Mouse (Mus musculus) adrenal gland, postnatal 14 days (tissue): ENCODE results near the gene Pon3. TPM values are rescaled to one million over a fixed set of nuclear protein-coding genes. Genes with fewer than 3 reads are reported as not detected.
"Not testable (repeated sequence)": the region's sequence is repeated elsewhere in the genome, so short reads cannot be mapped to it uniquely, and the experiment has no call there.

Source experiments
- DNase-seq: peaks from one replicate; pipeline ENCODE4 v3.0.0; 2021; ENCODE audit warnings: mixed read lengths
- total RNA-seq: library from RNA; stranded (reverse); gene quantifications from 2 replicates; pipeline ENCODE4 v1.2.3, GENCODE M21; 2021

Gene Pon3
- total RNA-seq, 1 experiment from 2014 or later: 118 TPM

DNA sequence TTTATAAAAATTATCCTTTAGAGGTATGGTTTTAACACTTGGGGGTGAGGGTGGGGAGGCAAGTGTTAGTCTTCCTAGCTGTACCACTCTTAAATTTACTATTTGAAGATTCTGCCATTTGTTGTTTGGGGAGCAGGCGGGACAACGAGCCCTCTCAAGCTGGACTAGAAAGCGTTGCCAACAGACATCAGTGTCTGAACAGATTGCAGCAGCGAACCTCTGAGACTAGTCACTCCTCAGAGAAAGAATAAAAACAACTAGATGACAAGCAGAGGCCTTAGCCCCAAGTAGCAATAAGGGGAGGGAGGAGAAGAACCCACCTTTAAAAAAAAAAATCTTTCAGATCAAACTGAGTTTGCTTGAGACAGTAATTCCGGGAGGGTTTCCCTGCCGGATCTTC lies 795 bp downstream of the Pon3 start:
- peak; percentile 12 for DNase-seq

DNA sequence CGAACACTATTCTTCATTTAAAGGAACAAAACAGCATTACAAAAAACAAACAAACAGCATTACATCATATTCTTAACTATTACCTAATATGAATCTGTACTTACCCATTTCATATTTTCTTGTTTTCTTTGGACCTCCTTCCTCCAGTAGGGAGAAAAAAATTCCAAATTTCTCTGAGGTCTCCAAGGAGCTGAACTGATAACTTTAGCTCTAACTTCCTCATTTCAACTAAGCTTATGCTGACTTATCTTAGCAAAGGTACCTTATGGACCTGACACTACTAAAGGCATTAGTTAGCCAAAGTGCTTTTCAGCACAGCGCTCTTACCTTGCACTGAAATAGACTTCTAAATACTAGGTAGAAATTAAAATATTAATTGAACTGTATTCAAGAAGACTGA lies 1.2 kb downstream of the Pon3 start:
- DNase-seq: no peak

DNA sequence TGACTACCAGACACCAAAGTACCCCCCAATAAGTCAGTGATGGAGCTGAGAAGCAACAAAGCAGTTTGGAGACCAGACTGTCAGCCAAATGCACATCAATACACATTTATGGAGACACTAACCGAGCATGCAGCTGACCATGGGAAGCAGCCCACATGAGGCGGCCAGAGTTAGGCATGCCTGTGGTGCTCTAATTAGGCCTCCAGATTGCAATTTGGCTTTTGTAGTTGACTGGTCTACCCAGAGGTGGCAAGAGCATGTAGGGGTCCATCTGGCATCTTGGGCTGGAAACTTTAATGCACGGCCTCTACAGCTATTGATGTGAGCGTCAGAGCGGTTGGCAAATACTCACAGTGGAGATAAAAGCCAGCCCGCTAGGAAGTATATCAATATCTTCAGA lies 10.2 kb downstream of the Pon3 start:
- no peak for DNase-seq

DNA sequence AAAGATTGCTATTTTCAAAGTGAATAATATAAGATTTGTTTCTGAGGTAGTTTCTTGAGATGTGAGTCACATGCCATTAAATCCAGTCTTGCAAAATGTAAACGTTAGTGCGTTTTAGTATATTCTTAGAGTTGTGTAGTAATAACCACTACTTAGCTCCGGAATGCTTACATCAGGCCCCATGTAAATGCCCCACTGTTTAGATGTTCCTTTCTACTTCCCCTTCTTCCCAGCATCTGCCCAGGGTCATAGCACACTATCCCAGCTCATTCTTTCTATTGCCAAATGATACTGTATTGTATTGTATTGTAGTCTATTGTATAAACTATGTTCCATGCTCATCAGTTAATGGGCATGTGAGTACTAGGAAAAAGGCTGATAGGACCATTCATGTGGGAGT lies 17.3 kb downstream of the Pon3 start:
- no peak for DNase-seq

DNA sequence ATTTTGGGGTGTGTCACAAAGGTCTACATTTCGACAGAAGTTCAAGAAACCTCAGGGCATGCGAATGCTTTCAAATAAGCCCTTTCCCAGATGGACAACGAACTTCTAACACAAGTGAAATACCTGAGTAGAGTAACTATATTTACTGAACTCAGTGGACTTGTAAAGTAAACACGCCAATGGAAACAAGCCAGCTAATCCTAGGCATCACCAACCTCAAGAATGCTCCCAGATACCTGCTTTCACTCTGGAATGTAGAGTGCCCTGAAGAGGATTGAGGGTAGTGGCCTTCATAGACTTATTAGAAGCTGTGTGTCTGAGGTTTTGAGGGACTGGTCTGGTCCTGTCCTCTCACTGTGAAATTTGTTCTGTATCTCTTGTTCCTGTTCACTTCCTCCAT lies 18.6 kb downstream of the Pon3 start:
- no peak for DNase-seq

DNA sequence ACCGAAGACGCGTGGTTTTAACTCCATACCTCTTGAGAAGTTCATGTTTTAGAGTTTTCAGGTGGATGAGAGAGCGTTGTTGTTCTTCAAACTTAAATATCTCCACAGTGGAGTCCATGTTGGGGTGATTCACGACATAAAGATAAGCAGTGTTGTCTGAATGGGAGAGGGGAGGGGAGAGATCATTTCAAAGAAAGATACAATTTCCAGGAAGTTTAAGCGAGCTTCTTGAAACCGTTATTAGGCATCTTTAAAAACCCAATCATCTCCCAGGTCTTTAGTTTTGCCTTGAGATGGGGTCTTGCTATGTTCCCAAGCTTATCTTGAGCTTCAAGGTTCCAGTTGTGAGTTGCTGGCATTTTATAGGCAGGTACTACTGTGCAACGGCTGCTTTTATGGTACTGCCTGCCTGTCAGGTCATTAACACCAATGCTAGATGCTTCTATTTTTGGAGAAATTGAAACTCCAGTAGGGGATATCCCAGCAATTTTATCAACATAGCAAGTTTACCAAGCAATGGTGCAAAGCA lies 19.2 kb downstream of the Pon3 start:
- DNase-seq: no peak

DNA sequence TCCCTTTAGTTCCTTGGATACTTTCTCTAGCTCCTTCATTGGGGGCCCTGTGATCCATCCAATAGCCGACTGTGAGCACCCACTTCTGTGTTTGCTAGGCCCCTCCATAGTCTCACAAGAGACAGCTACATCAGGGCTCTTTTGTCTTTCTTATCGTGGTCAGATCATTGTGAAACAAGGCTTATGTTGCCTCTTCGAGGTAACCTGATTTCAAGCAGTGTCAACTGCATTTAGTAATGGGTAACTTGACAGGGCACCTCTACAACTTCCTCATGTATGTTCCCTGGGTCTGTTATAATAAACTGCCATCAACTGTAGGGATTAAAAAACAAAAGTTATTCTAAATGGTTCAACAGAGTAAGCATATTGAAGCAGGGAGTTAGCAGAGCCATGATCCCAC lies 21.5 kb downstream of the Pon3 start:
- no peak for DNase-seq

DNA sequence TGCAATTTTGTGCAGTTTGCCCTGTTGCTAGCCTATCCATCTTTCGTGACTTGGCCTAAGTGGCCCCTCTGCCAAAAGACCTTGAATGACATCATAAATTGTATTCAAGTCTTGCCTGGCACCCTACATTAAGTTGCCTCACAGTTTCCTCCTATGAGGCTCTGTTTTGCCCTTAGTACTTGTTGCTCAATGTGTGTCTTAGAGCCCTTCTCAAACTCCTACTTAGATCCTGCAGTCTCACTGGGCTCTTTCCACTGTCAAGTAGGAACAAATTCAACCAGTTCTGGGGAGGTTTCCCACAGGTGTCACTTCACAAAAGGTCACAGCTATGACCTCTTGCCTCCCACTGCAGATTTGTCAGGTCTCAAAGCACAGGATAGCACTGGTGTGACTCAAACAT lies 22.3 kb downstream of the Pon3 start:
- peak; percentile 63 for DNase-seq

DNA sequence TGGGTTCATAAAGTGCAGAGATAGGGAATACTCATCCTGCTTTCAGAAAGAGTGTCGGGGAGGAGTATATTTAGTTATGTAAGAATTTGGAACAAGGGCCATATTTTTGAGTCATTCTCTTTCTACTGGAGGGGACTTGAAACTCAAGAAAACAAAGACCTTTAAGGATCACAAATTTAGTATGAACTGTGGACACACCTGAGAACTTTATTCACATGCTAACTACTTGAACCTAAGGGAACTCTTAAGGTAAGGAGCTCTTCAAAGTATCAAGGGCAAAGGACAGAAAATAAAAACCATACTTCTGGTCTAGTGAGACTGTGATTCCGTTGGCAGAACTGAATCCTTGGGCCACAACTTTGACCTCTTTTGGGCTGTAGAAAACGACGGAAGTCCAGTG lies 24.1 kb downstream of the Pon3 start:
- no peak for DNase-seq

DNA sequence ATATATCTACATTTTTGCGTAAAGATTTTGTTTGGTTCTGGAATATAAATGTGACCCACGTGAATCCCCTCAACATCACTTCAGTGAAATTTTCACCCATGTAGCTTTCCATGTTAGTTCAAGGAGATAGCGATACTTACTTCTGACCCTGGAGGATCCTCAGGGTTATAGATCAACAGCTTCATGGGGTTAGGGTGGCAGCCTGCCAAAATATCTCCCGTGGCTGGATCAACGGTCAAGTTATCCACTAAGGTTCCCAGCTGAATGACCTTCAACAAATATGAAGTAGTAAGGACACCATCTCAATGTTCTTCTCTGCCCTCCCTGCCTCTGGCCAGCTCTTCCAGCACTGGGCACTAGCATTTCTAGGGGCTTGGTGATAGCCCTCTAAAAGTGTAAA lies 25.8 kb downstream of the Pon3 start:
- peak; percentile 24 for DNase-seq

DNA sequence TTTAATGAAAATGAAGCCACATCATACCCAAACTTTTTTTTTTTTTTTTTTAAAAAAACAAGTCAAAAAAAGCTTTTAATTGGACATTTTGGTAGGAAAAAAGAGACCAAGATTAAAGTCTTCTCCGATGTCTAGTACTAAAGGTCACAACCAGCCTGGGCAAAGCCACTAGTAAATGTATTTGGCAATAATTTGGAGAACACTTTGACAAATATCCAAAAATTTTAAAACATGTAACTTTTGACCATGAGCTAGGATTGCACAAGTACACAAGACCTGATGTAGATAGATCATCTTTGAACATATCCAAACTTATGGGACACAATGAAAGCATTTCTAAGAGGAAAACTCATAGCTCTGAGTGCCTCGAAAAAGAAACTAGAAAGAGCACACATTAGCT lies 32.5 kb downstream of the Pon3 start:
- not testable (repeated sequence) for DNase-seq

DNA sequence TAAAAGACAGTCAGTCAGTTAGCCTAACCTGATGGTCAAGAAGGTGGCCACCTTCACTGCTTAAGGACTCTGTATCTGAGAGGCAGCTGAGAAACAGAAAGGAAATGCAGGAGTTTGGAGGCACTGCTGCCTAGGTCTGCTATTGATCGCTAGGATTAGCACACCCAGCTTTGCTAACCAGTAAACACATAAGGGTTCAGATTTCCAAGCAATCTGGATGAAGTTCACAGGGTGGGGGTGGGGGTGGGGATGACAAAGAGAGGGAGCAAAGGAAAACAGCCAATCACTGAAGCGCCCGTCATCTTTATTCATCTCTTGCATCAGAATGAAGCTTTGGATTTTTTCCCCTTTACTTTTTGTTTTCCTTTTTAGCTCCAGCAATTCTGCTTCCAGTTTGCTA lies 34.0 kb downstream of the Pon3 start:
- DNase-seq: no peak

DNA sequence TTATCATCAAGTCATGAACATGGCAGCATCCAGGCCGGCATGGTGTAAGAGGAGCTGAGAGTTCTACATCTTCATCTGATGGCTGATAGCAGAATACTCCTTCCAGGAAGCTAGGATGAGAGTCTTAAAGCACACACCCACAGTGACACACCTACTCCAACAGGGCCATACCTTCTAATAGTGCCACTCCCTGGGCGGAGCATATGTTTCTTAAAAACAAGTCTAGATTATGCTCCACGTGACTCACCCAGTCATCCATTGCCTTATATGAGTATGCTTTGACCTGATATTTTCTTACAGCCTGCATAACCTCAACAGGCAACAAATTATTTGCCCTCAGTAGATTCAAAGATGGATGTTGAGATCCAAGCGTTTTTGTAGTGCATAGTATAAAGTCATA lies 37.9 kb downstream of the Pon3 start:
- no peak for DNase-seq

DNA sequence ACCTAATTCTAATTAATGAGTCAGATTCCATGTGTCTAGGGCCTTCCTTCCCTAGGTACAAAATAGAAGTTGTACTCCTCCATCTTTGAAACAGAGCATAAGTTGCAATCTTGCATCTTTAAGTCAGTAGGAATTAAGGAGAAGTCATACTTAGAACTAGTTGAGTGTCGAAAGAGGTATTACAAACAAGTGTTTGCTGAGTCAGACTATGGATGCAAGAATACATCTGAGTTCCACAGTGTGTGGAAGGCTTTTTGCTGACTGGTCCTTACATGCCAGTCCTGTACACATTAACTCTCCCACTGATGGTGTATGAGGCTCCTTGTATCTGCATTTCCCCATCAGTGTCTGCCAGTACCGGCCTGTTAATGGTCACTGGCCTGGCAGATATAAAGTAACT lies 48.3 kb downstream of the Pon3 start:
- DNase-seq: no peak

DNA sequence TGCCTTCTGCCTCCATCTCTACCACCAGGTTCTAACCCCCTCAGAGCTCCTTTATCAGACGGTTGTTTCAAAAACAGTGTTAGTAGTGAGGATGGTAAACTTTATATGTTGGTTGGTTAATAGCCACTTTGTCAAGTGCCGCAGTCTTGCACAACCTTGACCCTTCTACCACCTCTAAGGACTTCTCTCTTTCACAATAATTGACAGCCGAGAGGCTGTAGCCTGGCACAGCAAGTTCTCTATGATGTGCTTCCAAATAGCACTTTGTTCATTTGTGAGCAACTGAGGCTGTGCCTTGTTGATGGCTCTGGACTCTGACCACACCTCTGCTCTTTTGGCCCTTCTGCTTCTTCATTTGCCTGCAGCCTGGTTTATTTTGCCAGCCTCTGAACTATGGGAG lies 56.2 kb downstream of the Pon3 start:
- peak; percentile 33 for DNase-seq

DNA sequence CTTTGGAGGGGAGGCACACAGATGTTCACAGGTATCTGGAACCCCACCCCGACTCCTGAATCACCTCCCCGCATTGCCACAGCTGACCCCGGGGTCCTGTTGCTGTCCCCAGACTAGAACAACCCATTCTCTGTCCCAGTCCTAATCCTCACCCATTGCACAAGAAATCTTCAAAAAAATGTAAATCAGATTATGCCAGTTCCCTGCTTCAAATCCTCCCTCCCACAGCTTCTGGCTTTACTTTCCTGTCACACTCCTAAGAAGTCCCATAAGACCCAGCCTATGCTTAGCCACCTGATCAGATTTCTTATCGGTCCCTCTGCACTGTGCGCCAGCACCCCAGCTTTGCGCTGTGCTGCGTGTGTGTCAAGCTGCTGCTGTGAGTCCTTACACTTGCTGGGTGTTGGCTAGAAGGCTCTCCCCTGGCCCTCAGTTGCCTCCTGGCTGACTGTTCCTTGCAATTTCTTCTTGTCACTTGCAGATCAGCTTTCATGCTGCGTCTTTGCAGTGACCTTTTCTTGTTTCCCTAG lies 56.6 kb downstream of the Pon3 start:
- DNase-seq: peak; percentile 15

DNA sequence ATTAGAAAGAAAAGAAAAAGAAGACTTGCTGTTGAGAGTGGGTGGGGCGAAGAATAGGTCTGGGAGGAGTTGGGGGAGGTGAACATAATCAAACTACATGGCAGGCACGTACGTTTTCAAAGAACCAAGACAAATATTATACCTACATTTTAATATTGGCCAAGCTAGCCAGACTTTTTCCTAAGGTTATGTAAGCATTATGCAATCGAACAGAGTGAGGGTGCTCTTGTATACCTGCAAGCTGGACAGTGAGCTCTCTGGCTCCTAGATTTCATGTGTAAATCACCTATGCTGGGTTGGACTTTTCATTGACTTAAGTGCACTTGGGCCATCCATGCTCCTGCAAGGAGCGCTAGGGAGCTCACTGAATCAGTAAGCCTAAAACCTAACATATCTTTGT lies 57.5 kb downstream of the Pon3 start:
- no peak for DNase-seq

DNA sequence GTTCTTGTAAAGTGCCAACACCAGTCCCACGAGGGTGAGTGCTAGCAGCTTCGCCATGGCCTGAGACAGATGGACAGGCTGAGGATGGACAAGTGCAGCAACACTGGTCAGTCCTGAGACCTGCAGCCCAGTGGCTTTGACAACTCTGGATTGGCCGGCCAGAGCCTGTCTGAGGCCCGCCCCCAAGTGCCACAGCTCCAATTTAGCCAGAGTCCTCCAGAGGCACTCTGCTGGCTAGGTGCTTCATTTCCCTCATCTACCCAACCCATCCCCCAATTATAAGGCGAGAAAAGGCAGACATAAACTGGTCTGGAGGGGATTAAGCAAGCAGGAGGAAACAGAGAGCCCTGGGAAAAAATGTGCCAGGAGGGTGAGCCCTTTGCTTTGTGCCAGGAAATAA lies 62.4 kb downstream of the Pon3 start, which contains the start of gene Pon1:
Gene Pon1, minus strand, starts transcription at position 254 of the 400 bp plus-strand sequence.
- DNase-seq: peak; percentile 49

DNA sequence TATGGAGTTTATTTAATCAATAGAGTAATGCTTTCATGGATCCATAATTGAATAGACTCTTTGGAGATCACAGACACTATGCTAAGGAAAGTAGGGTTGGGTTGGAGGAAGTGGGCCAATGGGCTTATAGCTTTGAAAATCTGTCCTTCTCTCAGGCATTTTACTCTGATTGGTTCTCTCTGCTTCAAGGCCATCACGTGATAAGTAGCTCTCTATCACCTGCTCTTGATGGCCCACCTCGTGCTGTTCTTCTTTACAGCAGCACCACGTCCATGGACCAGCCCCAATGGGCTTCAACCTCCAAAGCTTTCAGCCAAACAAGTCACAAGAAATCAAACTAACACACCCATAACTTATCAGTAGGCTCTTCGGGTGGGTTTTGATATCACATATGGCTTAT lies 65.3 kb downstream of the Pon3 start:
- no peak for DNase-seq

DNA sequence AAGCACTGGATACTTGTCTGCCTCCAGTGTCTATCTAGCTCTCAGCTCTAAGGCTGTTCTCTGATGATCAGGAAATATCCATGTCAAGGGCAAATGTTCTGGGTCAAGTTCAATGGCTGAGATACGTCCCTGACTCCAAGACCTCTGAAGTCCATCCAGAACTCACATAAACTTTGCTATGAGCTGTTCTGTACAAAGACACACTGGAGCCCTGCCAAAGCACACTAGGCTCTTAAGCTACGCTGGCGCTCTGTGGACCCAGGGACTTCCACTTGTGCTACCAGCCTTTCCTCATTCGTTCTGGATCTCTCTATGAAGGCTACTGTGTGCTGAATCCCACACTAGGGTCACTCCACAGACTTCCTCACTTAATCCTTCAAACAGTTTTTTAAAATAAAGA lies 66.6 kb downstream of the Pon3 start:
- peak; percentile 81 for DNase-seq

DNA sequence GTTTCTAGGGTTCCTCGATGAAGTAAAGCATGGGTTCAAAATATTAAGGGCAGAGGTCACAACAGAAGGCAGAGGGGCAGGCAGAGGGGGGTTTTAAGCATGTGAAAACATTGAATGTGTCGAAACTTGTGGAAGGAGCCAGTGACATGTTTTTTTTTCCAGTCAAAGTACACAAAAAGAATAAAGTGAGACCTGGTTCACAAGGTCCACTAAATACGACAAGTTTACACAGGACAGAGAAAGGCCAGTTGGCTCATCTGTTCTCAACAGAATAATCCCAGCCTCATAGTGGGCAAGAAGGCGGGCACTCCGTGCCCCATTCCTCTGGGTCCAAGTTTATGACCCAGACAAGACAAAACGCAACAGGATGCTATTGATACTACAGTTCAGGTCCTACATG lies 67.1 kb downstream of the Pon3 start:
- no peak for DNase-seq

DNA sequence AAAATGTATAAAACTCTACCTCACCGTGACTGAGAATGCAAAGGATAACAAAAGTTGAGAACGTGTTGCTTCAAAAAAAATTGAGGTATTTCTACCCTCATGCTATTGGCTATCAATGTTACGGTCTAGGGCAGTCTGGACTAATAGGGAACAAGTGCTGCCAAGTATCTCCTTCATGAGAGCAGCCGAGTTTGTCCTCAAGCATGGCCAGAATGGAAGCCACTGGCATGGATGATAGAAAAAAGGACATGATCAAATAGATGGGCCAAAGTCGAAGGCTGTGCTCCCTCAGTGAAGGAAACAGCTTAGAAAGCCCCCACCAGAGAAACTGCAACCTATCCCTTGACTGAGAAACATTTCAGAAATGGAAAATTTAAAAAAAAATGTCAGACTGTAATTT lies 68.0 kb downstream of the Pon3 start:
- DNase-seq: no peak

DNA sequence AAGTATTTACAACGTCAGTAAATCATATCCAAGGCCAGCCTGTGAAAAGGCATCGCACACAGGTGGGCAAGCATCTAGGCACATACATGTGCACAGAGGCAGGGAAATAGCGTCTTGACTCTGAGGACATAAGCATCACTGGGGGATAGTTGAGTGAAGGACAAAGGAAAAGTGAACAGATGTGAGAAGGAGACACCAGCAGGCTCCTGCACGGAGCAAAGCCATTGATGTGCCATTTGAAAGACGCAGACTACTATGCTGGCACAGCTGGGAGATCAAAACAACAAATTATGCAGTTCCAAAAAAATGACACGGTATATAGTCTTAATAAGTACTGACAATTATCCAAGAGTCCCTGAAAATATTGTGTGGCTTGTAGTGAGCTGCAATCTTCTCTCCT lies 68.5 kb downstream of the Pon3 start:
- no peak for DNase-seq

DNA sequence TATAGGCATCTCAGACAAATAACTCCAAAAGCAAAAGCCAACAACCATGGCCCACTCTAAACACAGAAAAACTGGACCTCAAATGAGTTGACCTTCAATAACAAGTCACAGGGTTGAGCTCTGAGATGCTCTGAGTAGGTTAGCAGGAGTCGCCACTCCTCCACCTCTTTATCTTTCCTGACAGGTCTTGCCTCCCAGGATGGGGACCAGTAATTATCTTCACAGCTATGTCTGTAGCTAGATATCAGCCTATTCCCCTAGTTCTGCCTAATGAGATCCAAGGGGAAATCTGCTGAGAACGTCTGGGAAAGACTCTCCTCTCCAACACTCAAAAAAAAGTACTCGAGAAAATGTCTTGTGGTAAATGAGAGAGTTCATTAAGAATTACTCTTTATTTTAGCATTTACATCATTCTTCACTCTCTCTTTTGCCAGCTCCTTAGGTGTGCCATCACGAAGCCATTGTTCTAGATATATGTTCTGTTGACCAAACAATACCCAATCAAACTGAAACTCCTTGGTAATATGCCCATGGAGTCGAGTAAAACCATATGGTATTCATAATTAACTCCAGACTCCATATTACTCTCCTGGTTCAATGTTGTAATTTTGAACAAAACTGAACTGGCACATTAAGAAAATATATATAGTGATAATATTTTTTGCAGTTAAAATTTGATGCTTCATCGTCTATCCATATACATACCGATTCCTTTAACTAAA lies 69.7 kb downstream of the Pon3 start:
- DNase-seq: no peak
